Mouse (Mus musculus) hindbrain, postnatal 0 days (tissue): ENCODE data around the gene Brms1l. TPM values are rescaled to one million over a fixed set of nuclear protein-coding genes. Genes with fewer than 3 reads are reported as not detected.
"Not testable (repeated sequence)": the region's sequence is repeated elsewhere in the genome, so short reads cannot be mapped to it uniquely, and the experiment has no call there.

Source experiments
- ATAC-seq: fragments of 200-750 bp; cut with Nextera tagmentation; 2 replicates; pipeline ENCODE4 v1.8.0; 2017; ENCODE audit warnings: mild to moderate bottlenecking, moderate TSS enrichment, moderate library complexity
- DNase-seq: peaks from one replicate; pipeline ENCODE4 v3.0.0-alpha.2; 2015; ENCODE audit warnings: low spot score
- H3K27ac ChIP-seq: fragments of 300-500 bp; sonication (generic); 2 replicates; pipeline ENCODE4 v1.5.1; 2014; ENCODE audit warnings: mild to moderate bottlenecking
- H3K27me3 ChIP-seq: fragments of 300-500 bp; sonication (generic); 2 replicates; pipeline ENCODE4 v1.6.1; 2014; ENCODE audit warnings: low read length, mixed read lengths; ENCODE audit not compliant: insufficient read depth
- H3K36me3 ChIP-seq: fragments of 300-500 bp; sonication (generic); 2 replicates; pipeline ENCODE4 v1.6.1; 2014; ENCODE audit warnings: low read length, mixed read lengths; ENCODE audit not compliant: insufficient read depth
- H3K4me1 ChIP-seq: fragments of 300-500 bp; sonication (generic); 2 replicates; pipeline ENCODE4 v1.6.1; 2014; ENCODE audit warnings: antibody characterized with exemption, low read length, mixed read lengths; ENCODE audit not compliant: insufficient read depth
- H3K4me2 ChIP-seq: fragments of 300-500 bp; sonication (generic); 2 replicates; pipeline ENCODE4 v1.6.1; 2014; ENCODE audit warnings: low read depth, mild to moderate bottlenecking, low read length, moderate library complexity, mixed read lengths
- H3K4me3 ChIP-seq: fragments of 300-500 bp; sonication (generic); 2 replicates; pipeline ENCODE4 v1.5.1; 2014; ENCODE audit warnings: low read length
- H3K9ac ChIP-seq: fragments of 300-500 bp; sonication (generic); replicated peaks from 2 replicates; pipeline ENCODE4 v1.6.1; 2014; ENCODE audit warnings: mild to moderate bottlenecking, low read length, moderate library complexity, mixed read lengths
- H3K9me3 ChIP-seq: fragments of 300-500 bp; sonication (generic); 2 replicates; pipeline ENCODE4 v1.6.1; 2016; ENCODE audit warnings: low read length, mixed read lengths
- CTCF ChIP-seq: IDR thresholded peaks from 2 replicates; pipeline ENCODE4 v1.5.1; 2016; ENCODE audit warnings: antibody characterized with exemption, control low read depth, low read depth
- whole genome bisulfite sequencing: fragments of 180-500 bp; shearing (Covaris S2); extraction: QIAGEN DNeasy Blood & Tissue Kit; methylation state at CpG from one replicate; pipeline ENCODE4 v1.1.7; 2014; 5-methylcytosine and 5-hydroxymethylcytosine counted together
- polyA plus RNA-seq: library from polyadenylated mRNA; unstranded; fragments of >200 nt; fragmentation: Nextera tagmentation; extraction: Ambion mirVana; gene quantifications from 2 replicates; pipeline ENCODE4 v1.2.1, GENCODE M21; 2015
- total RNA-seq: library from RNA; depleted of rRNA; stranded (reverse); fragments of >200 nt; gene quantifications from 2 replicates; pipeline ENCODE4 v1.2.3, GENCODE M21; 2014; rRNA removed

Brms1l gene
- total RNA-seq = 29.1 and 32.1 TPM in 2 replicates
- 39.3 and 40.9 TPM in 2 replicates for polyA plus RNA-seq

DNA sequence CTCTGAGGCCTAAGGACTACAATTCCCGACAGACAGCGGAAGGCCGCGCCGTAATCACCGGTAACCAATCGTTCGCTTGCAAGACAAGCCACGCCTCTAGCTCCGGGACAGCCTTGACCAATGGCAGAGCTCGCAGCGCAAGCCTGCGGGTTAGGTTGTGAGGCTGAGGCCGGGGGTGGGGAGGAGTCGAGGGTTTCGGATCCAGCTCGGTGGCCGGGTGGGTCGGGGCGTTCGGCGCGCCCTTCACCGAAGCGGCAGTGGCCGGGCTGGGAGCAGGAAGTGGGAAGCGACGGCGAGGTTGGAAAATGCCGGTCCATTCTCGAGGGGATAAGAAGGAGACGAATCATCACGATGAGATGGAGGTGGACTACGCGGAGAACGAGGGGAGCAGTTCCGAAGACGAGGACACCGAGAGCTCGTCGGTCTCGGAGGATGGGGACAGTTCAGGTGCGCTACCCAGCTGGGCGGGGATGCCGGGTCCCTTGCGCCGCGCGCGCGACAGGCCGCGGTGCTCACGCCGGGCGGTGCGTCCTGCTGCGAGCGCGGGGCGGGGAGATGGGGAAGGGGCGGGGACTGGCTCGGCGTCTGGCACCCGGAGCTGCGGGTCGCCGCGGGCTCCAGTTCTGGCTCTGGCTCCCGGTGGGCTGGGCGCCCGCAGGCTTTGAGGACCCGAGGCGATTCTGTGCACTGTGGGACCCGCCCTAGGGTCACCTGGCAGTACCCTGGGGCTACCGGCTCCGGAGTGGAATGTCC is at the start of gene Brms1l:
Gene Brms1l (plus strand): TSS at position 126 of the 753 bp plus-strand sequence.
- Histone ChIP-seq H3K9me3 (no peaks in the 10 kb centered on the region), H3K4me2 (peak within 1 kb of the TSS; percentile 77), H3K9ac (peak within 1 kb of the TSS; percentile 69), H3K36me3 (no peaks in the 10 kb centered on the region), H3K27me3 (no peaks in the 10 kb centered on the region), H3K4me3 (peak within 1 kb of the TSS; percentile 80), H3K4me1 (0 out of 2 replicates have a peak, but pooled peaks cover 3% of the 10 kb centered on the region), H3K27ac (peak within 1 kb of the TSS; percentile 86)
- no peak for TF ChIP-seq CTCF
- WGBS = under 1% methylated on average over 75 of the region's 77 CpGs
- ATAC-seq = peak; percentile 100
- DNase-seq = peak; percentile 99

DNA sequence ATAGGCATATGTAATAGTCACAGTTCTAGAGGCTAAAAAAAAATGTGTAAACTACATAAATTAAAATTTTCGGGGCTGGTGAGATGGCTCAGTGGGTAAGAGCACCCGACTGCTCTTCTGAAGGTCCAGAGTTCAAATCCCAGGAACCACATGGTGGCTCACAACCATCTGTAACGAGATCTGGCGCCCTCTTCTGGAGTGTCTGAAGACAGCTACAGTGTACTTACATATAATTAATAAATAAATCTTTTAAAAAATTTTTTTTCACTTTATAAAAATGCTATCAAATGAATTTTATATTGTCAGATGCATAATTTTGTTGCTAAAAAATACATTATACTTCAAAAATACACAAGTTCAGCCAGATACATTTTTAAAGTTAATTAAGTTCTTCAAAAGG is 41.6 kb upstream of the Brms1l start:
- not testable (repeated sequence) for H3K9me3 ChIP-seq, H3K4me1 ChIP-seq, H3K4me2 ChIP-seq, DNase-seq, ATAC-seq, H3K27ac ChIP-seq, H3K27me3 ChIP-seq, H3K36me3 ChIP-seq, H3K9ac ChIP-seq, H3K4me3 ChIP-seq
- WGBS = 90% methylated on average over 4 of the region's 4 CpGs

DNA sequence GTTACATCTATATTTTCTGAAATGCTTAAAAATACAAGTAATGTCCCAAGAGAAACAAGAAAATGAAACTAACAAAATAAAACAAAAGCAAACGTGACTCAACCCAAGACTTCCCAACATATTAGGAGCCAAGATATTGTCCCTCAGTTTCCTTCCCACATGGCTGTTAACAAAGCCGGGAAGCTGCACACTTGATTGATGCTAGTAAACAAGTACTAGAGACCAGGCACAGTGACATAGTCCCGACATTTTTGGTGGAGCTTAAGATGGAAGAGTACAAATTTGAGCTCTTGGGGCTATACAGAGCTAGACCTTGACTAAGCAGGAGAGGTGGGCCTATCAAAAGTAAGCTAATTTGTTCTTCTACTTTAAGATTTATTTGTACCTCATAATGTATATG is 39.0 kb upstream of the Brms1l start:
- no peak for TF ChIP-seq CTCF
- Histone ChIP-seq H3K36me3 (no peaks in the 10 kb centered on the region), H3K27ac (no peak overlapping the region), H3K9me3 (no peaks in the 10 kb centered on the region), H3K4me3 (no peak overlapping the region), H3K27me3 (no peaks in the 10 kb centered on the region), H3K4me2 (no peak overlapping the region), H3K4me1 (no peaks in the 10 kb centered on the region), H3K9ac (no peak overlapping the region)
- DNase-seq (no peak), ATAC-seq (no peak)
- 81% methylated on average over 3 of the region's 3 CpGs for WGBS

DNA sequence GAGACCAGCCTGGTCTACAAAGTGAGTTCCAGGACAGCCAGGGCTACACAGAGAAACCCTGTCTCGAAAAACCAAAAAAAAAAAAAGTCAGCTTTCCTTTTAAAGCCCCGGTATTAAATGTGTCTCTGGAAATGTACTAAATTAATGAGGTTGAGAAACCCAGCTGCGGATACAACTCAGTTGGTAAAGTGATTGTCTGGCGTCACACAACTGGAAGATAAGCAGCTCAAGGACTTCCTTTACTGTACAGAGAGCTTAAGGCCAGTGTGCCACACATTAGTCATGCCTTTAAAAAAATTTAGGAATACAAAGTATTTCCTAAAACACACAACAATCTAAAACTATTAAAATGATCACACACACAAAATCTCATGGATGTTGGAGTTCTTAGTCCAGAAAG is 37.4 kb upstream of the Brms1l start:
- no peaks in the 10 kb centered on the region for H3K4me1 ChIP-seq
- no peak overlapping the region for H3K27ac ChIP-seq
- ATAC-seq (no peak), DNase-seq (no peak)
- H3K36me3 ChIP-seq = no peaks in the 10 kb centered on the region
- no peaks in the 10 kb centered on the region for H3K9me3 ChIP-seq
- no peak overlapping the region for H3K4me2 ChIP-seq
- 91% methylated on average over 4 of the region's 4 CpGs for WGBS
- no peak overlapping the region for H3K4me3 ChIP-seq
- H3K27me3 ChIP-seq = no peaks in the 10 kb centered on the region
- H3K9ac ChIP-seq = no peak overlapping the region
- no peak for TF ChIP-seq CTCF

DNA sequence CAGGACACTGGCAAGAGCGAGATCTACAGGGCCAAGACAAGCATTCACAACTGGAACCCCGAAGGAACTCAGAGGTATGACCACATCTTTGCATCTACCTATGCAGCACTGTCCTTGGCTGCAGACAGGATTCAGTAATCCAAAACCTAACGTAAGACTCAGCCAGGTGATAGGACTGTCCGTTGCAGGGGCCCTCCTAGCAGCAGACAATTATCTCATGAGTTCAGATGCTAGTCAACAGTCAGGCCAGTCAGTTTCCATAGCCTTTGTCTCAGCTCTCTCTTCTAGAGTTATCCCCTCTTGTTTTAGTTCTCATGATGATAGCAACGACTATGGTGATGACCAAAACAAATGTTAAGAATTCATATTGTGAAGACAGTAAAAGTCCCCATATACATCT is 36.0 kb upstream of the Brms1l start:
- no peak for DNase-seq
- no peaks in the 10 kb centered on the region for H3K27me3 ChIP-seq
- H3K4me3 ChIP-seq = no peak overlapping the region
- no peak overlapping the region for H3K4me2 ChIP-seq
- 88% methylated on average over 5 of the region's 5 CpGs for WGBS
- 0 out of 2 replicates have a peak, but pooled peaks cover 2% of the 10 kb centered on the region for H3K4me1 ChIP-seq
- H3K9ac ChIP-seq = no peak overlapping the region
- H3K27ac ChIP-seq = no peak overlapping the region
- H3K36me3 ChIP-seq = no peaks in the 10 kb centered on the region
- no peaks in the 10 kb centered on the region for H3K9me3 ChIP-seq
- no peak for ATAC-seq
- no peak for TF ChIP-seq CTCF

DNA sequence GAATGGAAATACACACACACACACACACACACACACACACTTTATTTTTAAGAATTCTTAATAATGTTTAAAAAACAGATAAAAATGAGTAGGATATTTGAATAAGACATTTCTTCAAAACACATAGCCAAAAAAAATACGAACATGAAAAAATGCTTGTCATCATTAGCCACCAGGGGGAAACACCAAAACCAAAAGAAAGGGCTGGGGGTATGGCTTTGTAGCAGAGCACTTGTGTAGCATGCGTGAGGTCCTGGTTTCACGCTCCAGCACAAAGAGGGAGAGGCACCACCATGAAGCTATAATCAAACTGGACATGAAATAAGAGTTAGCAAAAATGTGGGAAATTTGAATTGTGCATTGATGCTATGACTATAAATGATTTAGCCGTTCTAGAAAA is 35.0 kb upstream of the Brms1l start:
- H3K4me1 ChIP-seq = 0 out of 2 replicates have a peak, but pooled peaks cover 4% of the 10 kb centered on the region
- no peak for DNase-seq
- H3K36me3 ChIP-seq = no peaks in the 10 kb centered on the region
- no peaks in the 10 kb centered on the region for H3K9me3 ChIP-seq
- H3K4me2 ChIP-seq = no peak overlapping the region
- no peak overlapping the region for H3K9ac ChIP-seq
- H3K27ac ChIP-seq = no peak overlapping the region
- no peak for ATAC-seq
- H3K27me3 ChIP-seq = no peaks in the 10 kb centered on the region
- peak; percentile 22; the same call in 1 of the 2 replicates for TF ChIP-seq CTCF
- H3K4me3 ChIP-seq = no peak overlapping the region
- 90% methylated on average over 4 of the region's 4 CpGs for WGBS

DNA sequence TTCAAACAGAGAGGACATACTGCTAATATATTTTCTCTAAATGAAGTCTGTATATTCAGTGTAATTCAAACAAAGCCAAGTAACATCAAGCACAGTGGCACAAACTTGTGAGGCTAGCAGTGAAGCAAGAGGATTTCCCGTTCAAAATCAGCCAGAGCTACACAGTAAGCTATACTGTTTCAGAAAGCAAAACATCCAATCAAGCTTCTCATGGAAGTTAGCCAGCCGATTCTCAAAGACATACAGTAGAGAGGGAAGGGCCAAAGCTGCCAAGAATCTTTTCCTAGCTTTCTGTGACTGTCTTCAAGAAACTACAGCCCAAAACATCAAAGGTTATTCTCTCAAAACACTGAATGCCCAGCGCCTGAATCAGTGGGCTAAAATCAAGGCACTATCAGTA is 31.1 kb upstream of the Brms1l start:
- H3K27ac ChIP-seq = no peak overlapping the region

More for the DNA sequence above, 31.1 kb upstream of the Brms1l start:
- H3K36me3 ChIP-seq = no peaks in the 10 kb centered on the region
- no peaks in the 10 kb centered on the region for H3K9me3 ChIP-seq
- no peak for TF ChIP-seq CTCF
- no peaks in the 10 kb centered on the region for H3K27me3 ChIP-seq
- no peak overlapping the region for H3K9ac ChIP-seq
- DNase-seq = peak; percentile 32
- WGBS = 41% methylated on average over 3 of the region's 3 CpGs
- no peak overlapping the region for H3K4me3 ChIP-seq
- ATAC-seq = no peak
- 0 out of 2 replicates have a peak, but pooled peaks cover 4% of the 10 kb centered on the region for H3K4me1 ChIP-seq
- H3K4me2 ChIP-seq = no peak overlapping the region
